Mouse (Mus musculus): ENCODE measurements at regions not wholly inside any gene's neighbourhood (a gene's known extent, or its start where the extent isn't known, plus 50 kb on each side); places are given as distances from the start of the nearest gene placed in this dataset.
"Not testable (repeated sequence)": the region's sequence is repeated elsewhere in the genome, so short reads cannot be mapped to it uniquely, and the experiment has no call there.

DNA sequence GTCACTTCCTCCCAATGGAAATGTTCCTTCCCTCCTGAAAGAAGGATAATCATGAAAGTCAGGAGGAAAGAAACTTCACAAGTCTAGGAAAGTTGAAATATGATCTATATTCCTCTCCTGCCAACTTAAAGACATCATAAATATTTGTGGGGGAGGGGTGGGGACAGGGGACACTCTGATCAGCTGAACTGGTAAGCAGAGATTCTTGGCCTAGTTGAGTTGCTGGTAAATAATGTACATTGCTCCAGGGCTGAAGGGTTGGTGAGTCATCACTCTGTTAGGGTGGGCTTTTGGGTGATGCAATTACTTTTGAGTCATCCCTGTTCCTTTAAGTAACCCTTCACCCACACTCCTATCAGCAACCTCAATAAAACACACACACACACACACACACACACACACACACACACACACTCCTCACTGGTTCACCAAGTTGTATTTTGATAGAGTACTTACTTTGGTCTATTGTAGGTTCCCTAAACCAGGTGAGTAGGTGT, 56.0 kb downstream of the Ccdc71l start:
- intact Hi-C loops (cut with DNase I) = no loop called here

GRCm38 (mm10) chr12:32435126-32435525, 56.6 kb downstream of the Ccdc71l start:
- no peak for DNase-seq (ENCODE audit: low spot score in 2 of 2)
- intact Hi-C loops (cut with DNase I) = no loop called here

More for the DNA sequence above, 56.0 kb downstream of the Ccdc71l start:
- DNase-seq (ENCODE audit: low spot score in 2 of 2) = no peak

- DNase-seq (ENCODE audit: low spot score in 2 of 2) = no peak
- intact Hi-C loops (cut with DNase I) = no loop called here
Observed at GRCm38 (mm10) chr12:32438209-32438608, 59.7 kb downstream of the Ccdc71l start.

GRCm38 (mm10) chr12:32444770-32445169, 66.3 kb downstream of the Ccdc71l start:
- intact Hi-C loops (cut with DNase I) = no loop called here
- no peak for DNase-seq (ENCODE audit: low spot score in 2 of 2)

DNA sequence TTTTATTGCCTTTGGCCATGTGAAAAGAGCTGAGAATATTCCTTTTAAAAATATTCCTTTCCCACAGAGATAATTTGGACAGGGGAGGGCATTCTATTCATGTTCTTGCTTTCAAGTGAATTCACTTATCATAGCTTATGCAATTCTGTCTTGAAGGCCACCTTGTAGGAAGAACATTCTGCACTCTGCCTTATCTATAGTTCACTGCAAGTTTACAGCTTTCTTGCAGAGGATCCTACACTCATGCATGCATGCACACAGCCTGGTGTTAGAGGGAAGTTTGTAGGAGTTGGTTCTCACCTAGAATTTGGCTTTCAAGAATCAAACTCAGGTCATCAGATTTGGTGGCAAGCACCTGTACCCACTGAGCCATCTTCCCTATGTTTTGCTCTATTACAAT, 67.4 kb downstream of the Ccdc71l start:
- no peak for DNase-seq (ENCODE audit: low spot score in 2 of 2)
- intact Hi-C loops (cut with DNase I) = no loop called here

DNA sequence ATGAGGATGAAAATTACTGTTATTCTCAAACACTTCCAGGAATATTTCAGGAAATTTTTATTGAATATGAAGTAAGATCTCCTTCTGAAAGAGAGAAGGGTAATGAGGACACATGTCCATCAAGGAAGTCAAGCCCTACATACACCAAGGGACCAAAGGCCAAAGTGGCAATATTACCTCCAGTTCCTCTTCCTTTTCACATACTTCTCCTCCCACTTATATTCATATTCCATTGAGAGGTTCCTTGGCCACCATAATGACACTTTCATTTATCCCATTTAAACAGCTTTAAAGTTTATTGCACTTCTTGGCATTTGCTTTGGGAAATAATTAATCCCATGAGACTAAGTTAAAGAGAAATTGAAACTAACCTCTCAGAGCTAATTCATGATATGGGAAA, 70.9 kb downstream of the Ccdc71l start:
- no peak for DNase-seq (ENCODE audit: low spot score in 2 of 2)
- intact Hi-C loops (cut with DNase I) = no loop called here

- intact Hi-C loops (cut with DNase I) = no loop called here
- no peak for DNase-seq (ENCODE audit: low spot score in 2 of 2)
Observed at GRCm38 (mm10) chr12:32451226-32451625, 72.7 kb downstream of the Ccdc71l start.

GRCm38 (mm10) chr12:32454794-32455193, 76.3 kb downstream of the Ccdc71l start:
- no peak for DNase-seq (ENCODE audit: low spot score in 2 of 2)
- intact Hi-C loops (cut with DNase I) = no loop called here

GRCm38 (mm10) chr12:32455231-32455630, 76.7 kb downstream of the Ccdc71l start:
- DNase-seq (ENCODE audit: low spot score in 2 of 2); intact Hi-C loops (cut with DNase I): not testable (repeated sequence)

GRCm38 (mm10) chr12:32455913-32456312, 77.4 kb downstream of the Ccdc71l start:
- intact Hi-C loops (cut with DNase I) = no loop called here
- no peak for DNase-seq (ENCODE audit: low spot score in 2 of 2)

- intact Hi-C loops (cut with DNase I) = no loop called here
- DNase-seq (ENCODE audit: low spot score in 2 of 2) = no peak
Observed at GRCm38 (mm10) chr12:32456796-32457195, 78.3 kb downstream of the Ccdc71l start.

- DNase-seq (ENCODE audit: low spot score in 2 of 2) = no peak
- intact Hi-C loops (cut with DNase I) = no loop called here
Observed at GRCm38 (mm10) chr12:32458386-32458785, 79.9 kb downstream of the Ccdc71l start.

GRCm38 (mm10) chr12:32460330-32460998, 82.0 kb downstream of the Ccdc71l start:
- intact Hi-C loops (cut with DNase I) = no loop called here
- no peak for DNase-seq (ENCODE audit: low spot score in 2 of 2)

GRCm38 (mm10) chr12:32465371-32465770, 86.9 kb downstream of the Ccdc71l start:
- DNase-seq (ENCODE audit: low spot score in 2 of 2) = peak in 1 of 2 experiments; percentile 14
- intact Hi-C loops (cut with DNase I) = no loop called here

DNA sequence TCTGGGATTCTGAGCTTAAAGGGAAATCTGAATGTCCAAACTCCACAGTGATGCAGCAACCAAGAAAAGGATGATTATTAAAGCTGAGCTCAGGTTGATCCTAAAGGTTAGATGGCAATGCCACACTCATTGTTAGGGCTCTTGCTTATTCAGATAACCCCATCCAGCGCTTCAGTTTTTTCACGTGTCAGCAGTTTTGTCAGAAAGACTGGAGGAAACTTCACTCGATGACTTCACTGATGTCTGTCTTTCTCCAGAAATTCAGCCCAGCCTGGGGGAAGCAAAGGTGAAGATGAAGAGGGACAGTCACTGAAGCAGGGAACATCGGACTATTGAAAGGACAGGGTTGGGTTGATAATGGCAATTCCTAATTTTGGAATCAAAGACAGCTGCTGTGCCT, 91.4 kb downstream of the Ccdc71l start:
- no peak for DNase-seq (ENCODE audit: low spot score in 2 of 2)
- intact Hi-C loops (cut with DNase I) = no loop called here

GRCm38 (mm10) chr12:32479451-32479850, 100.9 kb downstream of the Ccdc71l start:
- no peak for DNase-seq (ENCODE audit: low spot score in 2 of 2)
- intact Hi-C loops (cut with DNase I) = no loop called here

DNA sequence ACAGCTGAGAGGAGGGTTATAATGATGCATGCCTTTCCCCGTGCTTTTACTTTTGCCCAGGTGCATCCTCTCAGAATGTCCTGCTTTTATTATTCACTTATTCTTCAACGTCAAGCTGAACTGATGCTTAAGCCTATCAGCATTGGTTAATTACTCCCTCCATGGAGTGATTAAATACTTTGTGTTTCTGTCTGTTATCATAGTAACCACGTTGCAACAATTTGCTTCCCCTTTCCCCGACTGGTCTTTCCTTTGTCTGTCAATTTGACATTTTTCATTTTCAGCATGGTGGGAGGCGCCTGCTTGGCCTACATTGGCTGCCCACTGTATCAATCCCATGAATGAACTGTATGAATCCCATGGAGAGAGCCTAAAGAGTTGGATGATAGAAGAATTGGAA, 101.8 kb downstream of the Ccdc71l start:
- no peak for DNase-seq (ENCODE audit: low spot score in 2 of 2)
- intact Hi-C loops (cut with DNase I) = no loop called here

DNA sequence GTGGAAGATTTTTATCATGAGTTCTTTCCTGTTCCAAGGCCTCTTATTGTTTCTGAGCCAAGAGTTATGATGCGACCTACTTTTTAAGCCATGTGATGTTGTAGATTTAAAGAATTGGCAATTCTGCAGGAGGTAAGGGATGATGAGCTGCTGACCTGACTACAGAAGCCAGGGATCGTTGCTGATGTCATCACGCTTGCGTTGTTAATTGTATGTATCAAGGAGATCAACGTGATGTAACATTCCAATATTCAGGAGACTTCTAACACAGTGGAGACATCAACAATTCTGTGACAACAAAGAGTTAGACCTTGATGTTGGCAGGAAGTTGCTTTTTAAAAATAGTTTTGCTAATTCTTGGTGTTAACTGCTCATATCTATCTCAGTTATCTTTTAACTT, 102.5 kb downstream of the Ccdc71l start:
- intact Hi-C loops (cut with DNase I) = no loop called here

DNA sequence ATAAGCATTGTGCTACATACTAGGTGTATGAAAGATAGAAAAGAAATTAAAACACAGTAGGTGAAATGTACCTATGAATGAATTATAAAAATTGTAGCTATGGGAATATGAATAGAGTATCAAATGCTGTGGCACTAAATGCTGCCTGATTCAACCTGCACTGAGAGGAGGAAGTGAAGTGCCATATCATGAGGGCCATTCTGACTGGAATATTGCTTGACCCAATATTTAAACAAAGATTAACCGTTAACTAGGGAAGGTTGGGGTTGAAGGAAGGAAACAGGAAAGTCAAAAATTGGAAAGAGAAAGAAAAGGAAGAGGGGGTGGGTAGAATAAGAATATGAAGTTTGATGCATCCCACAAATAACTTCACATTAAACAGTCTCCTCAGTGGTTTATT, 103.8 kb downstream of the Ccdc71l start:
- no peak for DNase-seq (ENCODE audit: low spot score in 2 of 2)
- intact Hi-C loops (cut with DNase I) = no loop called here

More for the DNA sequence above, 102.5 kb downstream of the Ccdc71l start:
- DNase-seq (ENCODE audit: low spot score in 2 of 2) = no peak

DNA sequence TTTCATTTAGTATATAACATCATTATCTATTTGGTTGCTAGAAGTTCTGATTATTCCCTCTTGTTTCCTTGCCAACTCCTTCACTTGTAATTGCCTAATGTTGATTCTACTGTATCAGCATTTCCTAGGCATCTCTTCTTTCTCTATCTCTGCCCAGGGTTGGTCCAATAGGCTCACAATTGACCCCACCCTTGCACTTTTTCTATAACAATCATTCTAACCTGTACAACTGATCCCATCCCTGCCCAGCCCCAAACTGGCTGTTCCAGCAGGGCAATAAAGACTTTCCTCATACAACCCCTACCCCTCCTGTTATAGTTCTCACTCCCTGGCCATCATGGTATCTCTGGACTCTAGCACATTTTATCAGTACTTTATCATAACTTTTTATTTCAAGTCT, 104.3 kb downstream of the Ccdc71l start:
- intact Hi-C loops (cut with DNase I) = no loop called here
- DNase-seq (ENCODE audit: low spot score in 2 of 2) = no peak

DNA sequence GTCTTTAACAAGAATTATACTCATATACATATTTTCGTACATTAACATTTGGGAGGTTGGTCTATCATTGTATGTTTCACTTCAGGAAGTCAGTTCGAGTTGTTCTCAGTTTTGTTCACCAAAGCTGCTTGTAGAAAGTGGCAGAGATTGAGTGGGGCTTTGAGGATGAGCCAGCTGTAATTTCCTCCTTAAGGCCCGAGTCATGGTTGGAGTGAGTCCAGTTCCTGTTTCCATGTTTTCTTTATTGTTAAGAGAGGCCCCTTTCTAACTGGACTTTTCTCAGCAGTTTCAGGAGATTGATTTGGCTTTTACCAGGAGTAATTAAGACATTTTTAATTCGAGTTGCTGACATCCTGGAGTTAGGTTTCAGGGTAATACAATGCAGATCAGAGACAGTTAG, 107.7 kb downstream of the Ccdc71l start:
- DNase-seq (ENCODE audit: low spot score in 2 of 2) = no peak
- intact Hi-C loops (cut with DNase I) = no loop called here

DNA sequence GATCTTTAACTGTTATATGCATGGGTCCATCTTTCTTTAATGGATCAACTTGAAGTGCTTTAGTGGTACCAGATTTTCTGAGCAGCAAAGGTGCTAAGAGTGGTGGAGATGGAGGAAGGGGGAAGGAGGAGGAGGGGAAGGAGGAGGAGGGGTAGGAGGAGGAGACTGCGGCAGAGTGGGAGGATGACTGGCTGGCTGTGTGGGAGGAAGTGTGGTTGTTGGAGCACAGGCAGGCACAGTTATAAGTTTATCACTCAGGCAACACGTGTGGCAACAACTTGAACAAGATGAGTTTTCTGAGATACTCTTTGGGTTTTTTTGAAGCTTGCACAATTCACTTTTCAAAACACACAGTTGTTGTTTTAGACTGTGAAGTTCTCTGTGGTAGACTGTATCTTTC, 108.2 kb downstream of the Ccdc71l start:
- no peak for DNase-seq (ENCODE audit: low spot score in 2 of 2)
- intact Hi-C loops (cut with DNase I) = no loop called here
